Comparison of ENCODE assay signal across 20 mouse cellular contexts in the genomic region with DNA sequence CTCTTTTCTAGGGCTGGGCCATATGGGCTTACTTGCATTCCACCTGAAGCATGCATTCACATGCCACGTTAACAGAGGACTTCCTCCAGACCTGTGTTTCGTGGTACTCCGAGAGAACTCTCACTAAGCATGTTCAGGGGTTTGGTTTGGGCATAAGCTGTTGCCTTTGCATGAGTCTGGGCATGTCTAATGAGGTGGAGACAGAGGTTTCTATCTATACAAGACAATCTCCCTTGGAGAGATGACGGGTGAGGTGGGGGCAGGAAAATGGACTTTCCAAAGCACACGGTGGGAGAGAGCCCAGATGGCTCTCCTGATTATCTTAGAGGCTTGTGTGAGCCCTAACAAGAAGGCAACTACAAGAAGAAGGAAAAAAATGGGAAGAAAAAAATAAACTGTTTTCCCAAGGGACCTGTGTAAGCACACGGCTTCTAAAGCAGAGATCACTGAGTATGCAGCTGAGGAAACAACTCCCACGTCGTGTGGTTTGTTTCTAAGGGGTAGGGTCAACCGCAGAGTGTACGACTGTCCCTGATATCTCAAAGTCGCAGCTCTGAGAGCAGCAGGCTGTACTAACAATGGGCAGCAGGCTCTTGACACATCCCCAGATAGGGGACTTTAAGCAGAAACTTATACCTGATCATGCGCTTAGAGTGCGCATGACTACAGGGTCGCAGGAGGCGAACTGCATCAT. TPM values are rescaled to one million over a fixed set of nuclear protein-coding genes. Genes with fewer than 3 reads are reported as not detected.
A peak's percentile ranks its signal among the peaks of the same experiment; 100 is the strongest.
DNase-seq lines count a peak whose midpoint lies in the region; ATAC-seq and TF ChIP-seq lines count a peak whose summit lies in the region.
"Had no signal": no experiment of that assay in that cellular context is flagged by ENCODE, and none has a peak within 500 bp of the region (broad histone marks: within the 10 kb centered on the region; RNA-seq: fewer than 3 reads in every experiment).

No protein-coding gene starts in this region.

- 0 out of 2 replicates have a peak, but pooled peaks have one; percentile 55 for TF ChIP-seq EP300 in CH12.LX (IDR thresholded peaks at IDR 0.05; ENCODE audit: low read length)

- TF ChIP-seq POLR2A in CH12.LX (IDR thresholded peaks at IDR 0.05; ENCODE audit: low read depth, low read length), result no peak

- H3K4me1 ChIP-seq in hindbrain, embryonic 13.5 days (replicated peaks), result no peaks in the 10 kb centered on the region
- H3K4me1 ChIP-seq in hindbrain, embryonic 16.5 days (ENCODE audit: control insufficient read depth, insufficient read depth, low read depth, low read length), result no peaks in the 10 kb centered on the region
- peaks cover 6 to 17% of the 10 kb centered on the region in 2 experiments; a peak in 3 of 4 replicates for H3K4me1 ChIP-seq in CH12.LX (ENCODE audit: control insufficient read depth in 1 of 2, insufficient read depth in 2 of 2)
- H3K4me1 ChIP-seq in liver, embryonic 13.5 days (replicated peaks), result 0 out of 2 replicates have a peak, but pooled peaks cover 4% of the 10 kb centered on the region
- H3K4me1 ChIP-seq: midbrain, embryonic 13.5 days had no signal

- peak; percentile 39 for DNase-seq in CH12.LX (ENCODE audit: extremely low read depth)
- DNase-seq in c-Kit-positive CD71-positive TER-119-negative erythroid progenitor cells, embryonic 14.5 days (ENCODE audit: low read depth), result peak; percentile 35
- DNase-seq in liver, embryonic 13.5 days, result peak; percentile 10
- no peak for DNase-seq in left cerebral cortex, adult 9 months (ENCODE audit: low spot score in 2 of 2)
- DNase-seq in layer of hippocampus, postnatal 25 days (ENCODE audit: extremely low spot score in 1 of 2, low spot score in 1 of 2), result no peak
- no peak for DNase-seq in thymus, postnatal 36 days
- DNase-seq: B cell, adult 2 months; cerebellum, adult 8-10 months; forebrain, postnatal 0 days; gastrocnemius, adult 2 months; heart, adult 2 months; heart, postnatal 10 days; kidney, postnatal 10 days; lung, embryonic 14.5 days; right cerebral cortex, postnatal 14 days; thymus, postnatal 25 days had no signal

- dilution Hi-C loops in CH12.LX (cut with MboI; ENCODE audit: extremely low pct_ligation_motif_present, extremely low pct_unique_long_range_greater_than_20kb, low sequenced_read_pairs), result no loop called here

- no peak overlapping the region for H3K9ac ChIP-seq in hindbrain, embryonic 13.5 days
- H3K9ac ChIP-seq in hindbrain, embryonic 16.5 days (ENCODE audit: low read depth, low read length), result no peak overlapping the region
- no peak overlapping the region for H3K9ac ChIP-seq in CH12.LX (ENCODE audit: insufficient read depth, low read depth)
- no peak overlapping the region for H3K9ac ChIP-seq in liver, embryonic 13.5 days
- H3K9ac ChIP-seq: forebrain, postnatal 0 days; lung, embryonic 14.5 days; midbrain, embryonic 13.5 days had no signal

- no peak for ATAC-seq in hindbrain, embryonic 13.5 days (ENCODE audit: low FRiP score)
- ATAC-seq in hindbrain, embryonic 16.5 days, result no peak
- peak; percentile 93 for ATAC-seq in liver, embryonic 13.5 days (ENCODE audit: low read depth)
- ATAC-seq: forebrain, postnatal 0 days; hindbrain, postnatal 0 days; midbrain, embryonic 13.5 days had no signal

- TF ChIP-seq RAD21 in CH12.LX (IDR thresholded peaks at IDR 0.05; ENCODE audit: low read depth, low read length), result no peak

- TF ChIP-seq CTCF in CH12.LX (conservative IDR thresholded peaks at IDR 0.05 in 1 of 2, IDR thresholded peaks at IDR 0.05 in 1 of 2; ENCODE audit: low read depth in 2 of 2, low read length in 2 of 2), result no peak

- H3K9me3 ChIP-seq in hindbrain, embryonic 13.5 days, result no peaks in the 10 kb centered on the region
- no peaks in the 10 kb centered on the region for H3K9me3 ChIP-seq in hindbrain, embryonic 16.5 days (ENCODE audit: control insufficient read depth, low read length)
- no peaks in the 10 kb centered on the region for H3K9me3 ChIP-seq in CH12.LX (replicated peaks; ENCODE audit: low read length)
- no peaks in the 10 kb centered on the region for H3K9me3 ChIP-seq in liver, embryonic 13.5 days (replicated peaks)
- H3K9me3 ChIP-seq: midbrain, embryonic 13.5 days had no signal

- H3K4me2 ChIP-seq in hindbrain, embryonic 13.5 days, result no peak overlapping the region
- no peak overlapping the region for H3K4me2 ChIP-seq in hindbrain, embryonic 16.5 days (ENCODE audit: low read length)
- peak overlapping the region; percentile 21 for H3K4me2 ChIP-seq in CH12.LX (ENCODE audit: insufficient read depth, low read depth, poor library complexity, severe bottlenecking)
- H3K4me2 ChIP-seq in liver, embryonic 13.5 days, result peak overlapping the region; percentile 7; the same call in 1 of the 2 replicates
- H3K4me2 ChIP-seq: lung, embryonic 14.5 days; midbrain, embryonic 13.5 days had no signal

- 0 out of 2 replicates have a peak overlapping the region, but pooled peaks have one; percentile 12 for H3K27ac ChIP-seq in hindbrain, embryonic 13.5 days
- no peak overlapping the region for H3K27ac ChIP-seq in hindbrain, embryonic 16.5 days (ENCODE audit: low read depth, low read length)
- no peak overlapping the region for H3K27ac ChIP-seq in CH12.LX (ENCODE audit: insufficient read depth, low read depth)
- peak overlapping the region; percentile 47 for H3K27ac ChIP-seq in liver, embryonic 13.5 days
- H3K27ac ChIP-seq: gastrocnemius, adult 2 months; heart, adult 2 months; hindbrain, postnatal 0 days; midbrain, embryonic 13.5 days had no signal

- no peak overlapping the region for H3K4me3 ChIP-seq in hindbrain, embryonic 13.5 days
- H3K4me3 ChIP-seq in hindbrain, embryonic 16.5 days (ENCODE audit: low read length), result no peak overlapping the region
- no peak overlapping the region for H3K4me3 ChIP-seq in CH12.LX (replicated peaks in 1 of 3; ENCODE audit: low read depth in 2 of 3, low read length in 2 of 3, poor library complexity in 1 of 3)
- no peak overlapping the region for H3K4me3 ChIP-seq in liver, embryonic 13.5 days (replicated peaks)
- H3K4me3 ChIP-seq: gastrocnemius, adult 2 months; heart, adult 2 months; midbrain, embryonic 13.5 days had no signal

- no peaks in the 10 kb centered on the region for H3K79me2 ChIP-seq in CH12.LX (replicated peaks; ENCODE audit: control insufficient read depth, extremely low read depth, insufficient read depth, poor library complexity, severe bottlenecking)

- H3K27me3 ChIP-seq in hindbrain, embryonic 13.5 days, result no peaks in the 10 kb centered on the region
- no peaks in the 10 kb centered on the region for H3K27me3 ChIP-seq in hindbrain, embryonic 16.5 days (replicated peaks; ENCODE audit: control insufficient read depth, insufficient read depth, low read length)
- no peaks in the 10 kb centered on the region for H3K27me3 ChIP-seq in CH12.LX (replicated peaks)
- no peaks in the 10 kb centered on the region for H3K27me3 ChIP-seq in liver, embryonic 13.5 days
- H3K27me3 ChIP-seq: midbrain, embryonic 13.5 days had no signal

- in situ Hi-C loops in CH12.LX (cut with MboI; ENCODE audit: low pct_ligation_motif_present, low pct_unique_long_range_greater_than_20kb, low sequenced_read_pairs), result no loop called here

- H3K36me3 ChIP-seq in hindbrain, embryonic 13.5 days, result no peaks in the 10 kb centered on the region
- H3K36me3 ChIP-seq in hindbrain, embryonic 16.5 days (ENCODE audit: control insufficient read depth, insufficient read depth, low read length), result no peaks in the 10 kb centered on the region
- H3K36me3 ChIP-seq in CH12.LX (replicated peaks in 1 of 2; ENCODE audit: control insufficient read depth in 1 of 2, insufficient read depth in 1 of 2, low read length in 1 of 2), result no peaks in the 10 kb centered on the region
- H3K36me3 ChIP-seq in liver, embryonic 13.5 days, result no peaks in the 10 kb centered on the region
- H3K36me3 ChIP-seq: midbrain, embryonic 13.5 days had no signal

- 81% methylated on average over 15 of the region's 15 CpGs for WGBS in hindbrain, embryonic 13.5 days
- 79% methylated on average over 15 of the region's 15 CpGs for WGBS in hindbrain, embryonic 16.5 days
- 31% methylated on average over 15 of the region's 15 CpGs for WGBS in liver, embryonic 13.5 days (ENCODE audit: insufficient replicate concordance)

TF ChIP-seq in CH12.LX, 34 proteins besides CTCF, POLR2A, EP300 and RAD21:
- no peak for TF ChIP-seq PAX5 (IDR thresholded peaks at IDR 0.05; ENCODE audit: low read length)
- TF ChIP-seq ETS1 (conservative IDR thresholded peaks at IDR 0.05; ENCODE audit: low read depth, low read length), result 0 out of 2 replicates have a peak, but pooled peaks have one; percentile 22
- 0 out of 2 replicates have a peak, but pooled peaks have one; percentile 44 for TF ChIP-seq MAZ (IDR thresholded peaks at IDR 0.05; ENCODE audit: low read depth, low read length)
- 0 out of 2 replicates have a peak, but pooled peaks have one; percentile 21 for TF ChIP-seq MAX (IDR thresholded peaks at IDR 0.05; ENCODE audit: low read length)
- TF ChIP-seq ZNF384 (IDR thresholded peaks at IDR 0.05; ENCODE audit: low read depth, low read length), result peak; percentile 68
- no peak for TF ChIP-seq MAFK (IDR thresholded peaks at IDR 0.05; ENCODE audit: insufficient replicate concordance, low read length)
- 0 out of 2 replicates have a peak, but pooled peaks have one; percentile 30 for TF ChIP-seq BHLHE40 (IDR thresholded peaks at IDR 0.05; ENCODE audit: low read depth, low read length)
- no peak for TF ChIP-seq GABPA (IDR thresholded peaks at IDR 0.05; ENCODE audit: insufficient replicate concordance, low read depth, low read length)
- TF ChIP-seq MYC (IDR thresholded peaks at IDR 0.05; ENCODE audit: low read depth, low read length), result no peak

RNA-seq across cellular contexts. Expression of a gene that starts 50.7 kb away (rescaled TPM):
- 3.5 and 4.1 TPM in 2 replicates for polyA plus RNA-seq in hindbrain, embryonic 13.5 days (2015; fragmentation: Nextera tagmentation; extraction: Ambion mirVana)
- 3.3 and 3.5 TPM in 2 replicates for polyA plus RNA-seq in hindbrain, embryonic 16.5 days (2015; fragmentation: Nextera tagmentation; extraction: Ambion mirVana)
- not detected in 2 replicates for total RNA-seq in CH12.LX (2012; rRNA removed)
- total RNA-seq in CH12.LX (2014; rRNA removed), result not detected in 2 replicates
- polyA plus RNA-seq in CH12.LX (2012; ENCODE audit: insufficient read length, low read depth), result not detected in 2 replicates
- 0.78 and 1.0 TPM in 2 replicates for polyA plus RNA-seq in liver, embryonic 13.5 days (2015; fragmentation: Nextera tagmentation; extraction: Ambion mirVana)
- total RNA-seq in layer of hippocampus, postnatal 25 days (2021), result 1 to 10 TPM; 4.9 to 7.5 TPM

Comparison
In these comparisons a context has a peak if more than half of its experiments do, and no peak if none do; other contexts are left out.
1. H3K27ac ChIP-seq: peak in hindbrain, embryonic 13.5 days (single experiment) and liver, embryonic 13.5 days (single experiment); none in hindbrain, embryonic 16.5 days (single experiment) and CH12.LX (single experiment).
2. H3K4me2 ChIP-seq: peak in CH12.LX (single experiment) and liver, embryonic 13.5 days (single experiment); none in hindbrain, embryonic 13.5 days (single experiment) and hindbrain, embryonic 16.5 days (single experiment).
3. DNase-seq: peak in CH12.LX (single experiment), c-Kit-positive CD71-positive TER-119-negative erythroid progenitor cells, embryonic 14.5 days (single experiment) and liver, embryonic 13.5 days (single experiment); none in left cerebral cortex, adult 9 months (0 of 2), layer of hippocampus, postnatal 25 days (0 of 2) and thymus, postnatal 36 days (0 of 2).